Mouse (Mus musculus) liver, adult 2 months (tissue): ENCODE data around the gene Trim9.

Experiments used
- CTCF ChIP-seq: fragments of 200-500 bp; IDR thresholded peaks from 2 replicates; pipeline ENCODE4 v1.5.1; 2011; ENCODE audit warnings: low read depth, low read length, control low read depth
- POLR2A ChIP-seq: fragments of 200-500 bp; IDR thresholded peaks from 2 replicates; pipeline ENCODE4 v1.6.1; 2011; ENCODE audit warnings: low read length, control low read depth; ENCODE audit not compliant: insufficient read depth; ENCODE audit errors: extremely low read depth

GRCm38 (mm10) chr12:70249616-70250157, 97.7 kb downstream of the Trim9 start:
- TF ChIP-seq CTCF (no peak), POLR2A (no peak)
